In genomic region chr14:45553854-45554253, GRCm38 (mm10) we compare ENCODE assay signal across 8 mouse cellular contexts. TPM values are rescaled to one million over a fixed set of nuclear protein-coding genes. Genes with fewer than 3 reads are reported as not detected.
DNase-seq lines count a peak whose midpoint lies in the region; ATAC-seq and TF ChIP-seq lines count a peak whose summit lies in the region.

No protein-coding gene starts in this region.

- H3K27me3 ChIP-seq in cerebellum, adult 2 months (ENCODE audit: control insufficient read depth, insufficient read depth, low read length), result no peaks in the 10 kb centered on the region
- H3K27me3 ChIP-seq in stomach, postnatal 0 days (ENCODE audit: control insufficient read depth, insufficient read depth, low read length), result no peaks in the 10 kb centered on the region

- 20% methylated on average over 2 of the region's 2 CpGs for WGBS in cerebellum, adult 2 months
- WGBS in stomach, postnatal 0 days, result 40% methylated on average over 2 of the region's 2 CpGs

- peak; percentile 19 to 33 for DNase-seq in cerebellum, adult 2 months
- DNase-seq in cerebellum, adult 8-10 months, result no peak
- peak; percentile 66 for DNase-seq in ovary, adult 18-20 months (ENCODE audit: low spot score)
- no peak for DNase-seq in ovary, postnatal 10 days (ENCODE audit: low spot score)
- DNase-seq in kidney, postnatal 25 days, result peak; percentile 61 to 71
- peak; percentile 18 for DNase-seq in stomach, postnatal 0 days (ENCODE audit: low spot score)
- DNase-seq in thymus, postnatal 14 days, result no peak
- DNase-seq in thymus, postnatal 36 days, result no peak

- H3K9me3 ChIP-seq in stomach, postnatal 0 days (ENCODE audit: control insufficient read depth, low read length), result no peaks in the 10 kb centered on the region

- H3K27ac ChIP-seq in cerebellum, adult 2 months (ENCODE audit: insufficient read depth, low read length), result no peak overlapping the region
- H3K27ac ChIP-seq in stomach, postnatal 0 days (replicated peaks), result 0 out of 2 replicates have a peak overlapping the region, but pooled peaks have one; percentile 18

- H3K4me2 ChIP-seq in stomach, postnatal 0 days (replicated peaks; ENCODE audit: low read depth), result no peak overlapping the region

- H3K36me3 ChIP-seq in stomach, postnatal 0 days (ENCODE audit: control insufficient read depth, insufficient read depth, low read length), result no peaks in the 10 kb centered on the region

- no peak for TF ChIP-seq POLR2A in cerebellum, adult 2 months (IDR thresholded peaks at IDR 0.05; ENCODE audit: borderline replicate concordance, insufficient read depth, low read length)

- TF ChIP-seq EP300 in stomach, postnatal 0 days (optimal IDR thresholded peaks at IDR 0.05), result no peak

- TF ChIP-seq CTCF in cerebellum, adult 2 months (IDR thresholded peaks at IDR 0.05; ENCODE audit: borderline replicate concordance, insufficient read depth, low read depth, low read length), result no peak
- no peak for TF ChIP-seq CTCF in stomach, postnatal 0 days (IDR thresholded peaks at IDR 0.05; ENCODE audit: low read depth)

- no peak overlapping the region for H3K4me3 ChIP-seq in cerebellum, adult 2 months (replicated peaks; ENCODE audit: insufficient read depth, low read depth, low read length)
- no peak overlapping the region for H3K4me3 ChIP-seq in stomach, postnatal 0 days (ENCODE audit: low read depth, low read length)

- no peak overlapping the region for H3K9ac ChIP-seq in stomach, postnatal 0 days (ENCODE audit: low read length)

- ATAC-seq in stomach, postnatal 0 days (ENCODE audit: low FRiP score, low TSS enrichment), result no peak

- peaks cover 6% of the 10 kb centered on the region for H3K4me1 ChIP-seq in cerebellum, adult 2 months (ENCODE audit: control insufficient read depth, insufficient read depth, low read length)
- H3K4me1 ChIP-seq in stomach, postnatal 0 days (replicated peaks; ENCODE audit: control insufficient read depth, insufficient read depth), result no peaks in the 10 kb centered on the region

RNA-seq across cellular contexts. Expression of gene Fermt2, which starts 23.9 kb away (rescaled TPM):
- polyA plus RNA-seq in cerebellum, adult 2 months (2012; rRNA removed), result 78.8 and 81.0 TPM in 2 replicates
- 176 and 189 TPM in 2 replicates for polyA plus RNA-seq in stomach, postnatal 0 days (2015; fragmentation: Nextera tagmentation; extraction: Ambion mirVana)

Comparison
In these comparisons a context has a peak if more than half of its experiments do, and no peak if none do; other contexts are left out.
1. DNase-seq: peak in cerebellum, adult 2 months (2 of 2), ovary, adult 18-20 months (single experiment), kidney, postnatal 25 days (2 of 2) and stomach, postnatal 0 days (single experiment); none in cerebellum, adult 8-10 months (single experiment), ovary, postnatal 10 days (single experiment), thymus, postnatal 14 days (single experiment) and thymus, postnatal 36 days (0 of 2).